Comparison of ENCODE assay signal across 8 mouse cellular contexts in the genomic region with DNA sequence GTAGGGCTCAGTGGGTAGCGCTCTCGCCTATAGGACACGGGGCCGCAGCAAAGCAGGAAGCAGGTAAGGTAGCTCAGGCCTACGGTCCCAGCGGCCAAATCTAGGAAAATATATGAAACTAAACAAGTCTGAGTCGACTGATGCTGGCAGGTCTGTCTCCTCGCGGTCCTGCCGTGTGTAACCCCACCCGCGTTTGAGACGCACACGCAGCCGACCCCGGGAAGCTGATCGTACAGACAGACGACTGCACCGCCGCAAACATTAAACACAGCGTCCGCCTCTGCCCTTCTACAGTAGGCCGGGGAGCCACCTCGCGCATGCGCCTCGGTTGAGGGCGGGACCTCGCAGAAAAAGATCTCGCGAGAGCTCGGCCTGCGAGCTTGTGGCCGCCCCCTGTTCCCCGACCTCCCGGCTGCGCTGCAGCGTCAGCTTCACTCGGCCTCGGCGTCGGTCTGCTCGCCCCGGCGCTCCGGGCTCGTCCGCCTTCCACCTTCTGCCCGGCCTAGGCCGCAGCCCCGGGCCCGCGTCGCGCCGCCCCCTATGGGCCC. TPM values are rescaled to one million over a fixed set of nuclear protein-coding genes. Genes with fewer than 3 reads are reported as not detected.
DNase-seq lines count a peak whose midpoint lies in the region; ATAC-seq and TF ChIP-seq lines count a peak whose summit lies in the region.

A gene (plus strand): TSS at position 351 of the 548 bp plus-strand sequence.

- H3K36me3 ChIP-seq in heart, embryonic 12.5 days, result peaks cover 26% of the 10 kb centered on the region
- H3K36me3 ChIP-seq in kidney, postnatal 0 days (ENCODE audit: insufficient read depth, low read length), result peaks cover 16% of the 10 kb centered on the region
- H3K36me3 ChIP-seq in liver, embryonic 11.5 days (ENCODE audit: control insufficient read depth, insufficient read depth, low read length), result peaks cover 23% of the 10 kb centered on the region
- peaks cover 8% of the 10 kb centered on the region; the same call in 1 of the 2 replicates for H3K36me3 ChIP-seq in stomach, embryonic 16.5 days (ENCODE audit: control insufficient read depth, insufficient read depth, low read length)

- no peak for TF ChIP-seq CTCF in kidney, postnatal 0 days (IDR thresholded peaks at IDR 0.05; ENCODE audit: low read depth)

- H3K9me3 ChIP-seq in heart, embryonic 12.5 days (replicated peaks), result no peaks in the 10 kb centered on the region
- no peaks in the 10 kb centered on the region for H3K9me3 ChIP-seq in kidney, postnatal 0 days (replicated peaks; ENCODE audit: low read length)
- no peaks in the 10 kb centered on the region for H3K9me3 ChIP-seq in liver, embryonic 11.5 days (ENCODE audit: control insufficient read depth, low read length)
- no peaks in the 10 kb centered on the region for H3K9me3 ChIP-seq in stomach, embryonic 16.5 days (replicated peaks; ENCODE audit: control insufficient read depth, low read length)

- peak within 1 kb of the TSS; percentile 77 for H3K4me2 ChIP-seq in heart, embryonic 12.5 days
- peak within 1 kb of the TSS; percentile 76 for H3K4me2 ChIP-seq in kidney, postnatal 0 days (ENCODE audit: low read length)
- H3K4me2 ChIP-seq in liver, embryonic 11.5 days, result peak within 1 kb of the TSS; percentile 94
- H3K4me2 ChIP-seq in stomach, embryonic 16.5 days (ENCODE audit: low read depth, low read length), result peak within 1 kb of the TSS; percentile 87

- no peaks in the 10 kb centered on the region for H3K27me3 ChIP-seq in heart, embryonic 12.5 days (replicated peaks)
- no peaks in the 10 kb centered on the region for H3K27me3 ChIP-seq in kidney, postnatal 0 days (ENCODE audit: insufficient read depth, low read length)
- no peaks in the 10 kb centered on the region for H3K27me3 ChIP-seq in liver, embryonic 11.5 days (replicated peaks; ENCODE audit: control insufficient read depth, insufficient read depth, low read length)
- no peaks in the 10 kb centered on the region for H3K27me3 ChIP-seq in stomach, embryonic 16.5 days (ENCODE audit: control insufficient read depth, insufficient read depth, low read length)

- peak within 1 kb of the TSS; percentile 92 for H3K4me3 ChIP-seq in heart, embryonic 12.5 days
- peak within 1 kb of the TSS; percentile 82 for H3K4me3 ChIP-seq in kidney, postnatal 0 days (replicated peaks; ENCODE audit: low read depth, low read length)
- H3K4me3 ChIP-seq in liver, embryonic 11.5 days (ENCODE audit: low read depth, low read length), result peak within 1 kb of the TSS; percentile 94
- peak within 1 kb of the TSS; percentile 100 for H3K4me3 ChIP-seq in stomach, embryonic 16.5 days (replicated peaks; ENCODE audit: low read length)

- WGBS in heart, embryonic 12.5 days, result under 1% methylated on average over 56 of the region's 56 CpGs
- WGBS in kidney, postnatal 0 days, result under 1% methylated on average over 54 of the region's 56 CpGs
- whole genome bisulfite sequencing in liver, embryonic 11.5 days, result under 1% methylated on average over 56 of the region's 56 CpGs
- under 1% methylated on average over 56 of the region's 56 CpGs for WGBS in stomach, embryonic 16.5 days

- DNase-seq in CD4-positive, CD25-positive, alpha-beta regulatory T cell, adult 2 months (ENCODE audit: low read depth, low spot score), result peak; percentile 99
- DNase-seq in brain, embryonic 18.5 days (ENCODE audit: low read depth, low spot score), result peak; percentile 93
- DNase-seq in kidney, postnatal 0 days (ENCODE audit: low spot score), result peak; percentile 98
- DNase-seq in liver, embryonic 11.5 days (ENCODE audit: low spot score), result peak; percentile 92
- DNase-seq in naive thymus-derived CD4-positive, alpha-beta T cell, adult 2 months (ENCODE audit: low read depth), result peak; percentile 99

- H3K27ac ChIP-seq in heart, embryonic 12.5 days (ENCODE audit: poor library complexity, severe bottlenecking), result peak within 1 kb of the TSS; percentile 99
- peak within 1 kb of the TSS; percentile 100 for H3K27ac ChIP-seq in kidney, postnatal 0 days
- H3K27ac ChIP-seq in liver, embryonic 11.5 days (ENCODE audit: low read depth, low read length), result peak within 1 kb of the TSS; percentile 99
- H3K27ac ChIP-seq in stomach, embryonic 16.5 days (ENCODE audit: low read length), result peak within 1 kb of the TSS; percentile 100

- H3K9ac ChIP-seq in heart, embryonic 12.5 days, result peak within 1 kb of the TSS; percentile 98
- peak within 1 kb of the TSS; percentile 98 for H3K9ac ChIP-seq in kidney, postnatal 0 days (ENCODE audit: low read depth, low read length)
- H3K9ac ChIP-seq in liver, embryonic 11.5 days (ENCODE audit: low read depth, low read length), result peak within 1 kb of the TSS; percentile 94
- H3K9ac ChIP-seq in stomach, embryonic 16.5 days (ENCODE audit: low read length), result peak within 1 kb of the TSS; percentile 100

- ATAC-seq in erythroid progenitor cell, adult 5-6 weeks (replicated peaks; ENCODE audit: low FRiP score, poor library complexity, severe bottlenecking), result peak; percentile 82
- ATAC-seq in heart, embryonic 12.5 days (ENCODE audit: insufficient number of reproducible peaks, low FRiP score), result peak; percentile 93
- peak; percentile 89 for ATAC-seq in kidney, postnatal 0 days (replicated peaks; ENCODE audit: low FRiP score, low read depth)
- ATAC-seq in liver, embryonic 11.5 days (replicated peaks; ENCODE audit: low FRiP score), result peak; percentile 90
- ATAC-seq in stomach, embryonic 16.5 days (ENCODE audit: insufficient read depth, low FRiP score), result peak; percentile 94

- peaks cover 21% of the 10 kb centered on the region for H3K4me1 ChIP-seq in heart, embryonic 12.5 days (replicated peaks)
- H3K4me1 ChIP-seq in kidney, postnatal 0 days (replicated peaks; ENCODE audit: insufficient read depth, low read length), result peaks cover 14% of the 10 kb centered on the region; the same call in 1 of the 2 replicates
- peaks cover 26% of the 10 kb centered on the region for H3K4me1 ChIP-seq in liver, embryonic 11.5 days (replicated peaks; ENCODE audit: control insufficient read depth, insufficient read depth, low read length)
- peaks cover 17% of the 10 kb centered on the region for H3K4me1 ChIP-seq in stomach, embryonic 16.5 days (ENCODE audit: control insufficient read depth, insufficient read depth, low read length)

RNA-seq across cellular contexts. Expression of the gene that starts here (rescaled TPM):
- total RNA-seq in erythroid progenitor cell, adult 5-6 weeks (2015; ENCODE audit: low replicate concordance), result 36.4 and 39.4 TPM in 2 replicates
- total RNA-seq in erythroid progenitor cell, adult 5-6 weeks (2017; ENCODE audit: low replicate concordance), result 54.0 and 71.5 TPM in 2 replicates
- polyA plus RNA-seq in heart, embryonic 12.5 days (2016; fragmentation: Nextera tagmentation; extraction: Ambion mirVana), result 161 and 165 TPM in 2 replicates
- polyA plus RNA-seq in kidney, postnatal 0 days (2015; fragmentation: Nextera tagmentation; extraction: Ambion mirVana), result 162 and 166 TPM in 2 replicates
- polyA plus RNA-seq in liver, embryonic 11.5 days (2014; fragmentation: Nextera tagmentation; extraction: Ambion mirVana), result 201 and 207 TPM in 2 replicates
- polyA plus RNA-seq in stomach, embryonic 16.5 days (2015; fragmentation: Nextera tagmentation; extraction: Ambion mirVana), result 143 and 145 TPM in 2 replicates

Comparison
In these comparisons a context has a peak if more than half of its experiments do, and no peak if none do; other contexts are left out.
1. Peak in every context shown above with its lines: DNase-seq, ATAC-seq, H3K4me3 ChIP-seq and H3K27ac ChIP-seq.